Mouse (Mus musculus): ENCODE results near the gene Cavin4. TPM values are rescaled to one million over a fixed set of nuclear protein-coding genes. Genes with fewer than 3 reads are reported as not detected.
A peak's percentile ranks its signal among the peaks of the same experiment; 100 is the strongest.

Cavin4 gene
- polyA plus RNA-seq, 1 experiment, result 3.4 TPM

DNA sequence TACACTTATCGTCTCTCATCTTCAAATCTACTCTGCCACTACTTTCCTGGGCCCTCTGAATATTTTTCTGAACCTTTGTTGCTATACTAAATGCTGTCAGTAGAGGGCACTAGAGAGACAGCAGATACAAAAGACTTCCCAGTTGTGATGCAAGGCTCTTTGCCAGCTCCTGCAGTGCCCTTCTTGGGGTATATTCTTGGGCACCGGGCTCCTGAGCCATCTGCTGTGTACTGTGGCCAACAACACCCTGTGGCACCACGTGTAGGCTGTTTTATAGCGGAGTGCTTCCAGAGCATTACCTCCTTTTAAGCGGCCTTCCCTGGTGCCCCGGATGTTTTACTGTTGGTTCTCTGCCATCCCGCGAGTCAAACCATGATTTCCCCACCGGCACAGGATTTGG lies 27.3 kb downstream of the Cavin4 start:
- DNase-seq (ENCODE audit: low read depth), result peak; percentile 91

DNA sequence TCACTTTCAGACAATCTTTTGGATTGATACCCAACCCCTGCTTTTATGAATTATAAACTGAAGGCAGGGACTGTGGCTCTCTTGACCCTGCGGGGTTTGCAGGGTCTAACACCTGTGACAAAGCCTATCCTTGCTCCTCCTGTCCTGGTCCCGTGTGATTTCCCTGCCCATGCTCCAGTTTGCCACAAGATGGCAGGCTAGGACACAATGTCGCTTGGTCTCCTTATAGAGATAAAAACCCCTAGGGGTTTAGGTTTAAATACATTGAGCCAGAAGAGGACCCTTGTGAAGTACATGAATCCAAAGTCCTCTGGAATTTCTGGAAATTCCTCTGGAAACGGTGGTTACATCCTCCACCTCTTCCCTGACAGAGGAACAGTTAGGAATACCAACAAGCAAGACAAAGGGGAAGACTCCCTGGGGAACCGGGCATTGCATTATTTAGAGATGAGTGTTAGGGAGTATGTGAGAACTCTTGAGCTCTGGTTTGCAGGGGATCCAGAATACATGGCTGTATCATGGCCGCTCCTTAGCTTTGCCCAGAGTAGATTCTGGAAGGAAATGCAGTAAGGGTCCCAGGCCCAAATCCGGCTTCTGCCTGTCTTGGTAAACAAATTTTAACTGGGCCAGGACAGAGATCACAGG lies 28.6 kb downstream of the Cavin4 start:
- peak; percentile 90 for DNase-seq (ENCODE audit: low read depth)
- TF ChIP-seq CTCF (IDR thresholded peaks at IDR 0.05; ENCODE audit: borderline replicate concordance, extremely low read depth, insufficient read depth, insufficient read length) (peak; percentile 87), POLR2A (IDR thresholded peaks at IDR 0.05; ENCODE audit: borderline replicate concordance, extremely low read depth, insufficient read depth, insufficient read length, poor library complexity, severe bottlenecking) (no peak)

More for the DNA sequence above, 27.3 kb downstream of the Cavin4 start:
- TF ChIP-seq POLR2A (IDR thresholded peaks at IDR 0.05; ENCODE audit: borderline replicate concordance, extremely low read depth, insufficient read depth, insufficient read length, poor library complexity, severe bottlenecking) (no peak), CTCF (IDR thresholded peaks at IDR 0.05; ENCODE audit: borderline replicate concordance, extremely low read depth, insufficient read depth, insufficient read length) (peak; percentile 55; the same call in 1 of the 2 replicates)

DNA sequence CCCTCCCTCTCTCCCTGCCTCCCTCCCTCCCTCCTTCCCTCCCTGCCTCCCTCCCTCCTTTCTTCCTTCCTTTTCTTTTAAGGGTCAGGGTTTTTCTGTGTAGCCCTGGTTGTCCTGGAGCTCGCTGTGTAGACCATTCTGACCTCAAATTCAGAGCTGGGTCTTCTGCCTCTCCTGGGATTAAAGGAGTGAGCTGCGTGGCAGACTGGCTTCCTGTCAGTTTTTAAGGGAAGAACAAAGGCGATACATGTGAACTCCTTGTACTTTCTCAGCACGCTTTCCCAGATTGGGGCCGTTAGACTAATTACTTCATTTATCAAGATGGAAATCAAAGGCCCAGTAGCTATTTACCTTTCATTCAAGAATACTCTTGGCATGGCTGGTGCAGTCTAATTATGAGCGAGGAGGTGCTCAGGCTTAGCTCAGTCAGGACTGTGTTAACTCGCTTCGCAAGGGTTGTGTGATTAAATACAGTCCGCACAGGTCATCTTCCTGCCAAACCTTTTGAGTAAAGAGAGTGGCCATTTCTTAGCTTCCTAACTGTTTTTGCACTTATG lies 29.5 kb downstream of the Cavin4 start:
- DNase-seq (ENCODE audit: low read depth), result peak; percentile 93
- no peak for TF ChIP-seq CTCF (IDR thresholded peaks at IDR 0.05; ENCODE audit: borderline replicate concordance, extremely low read depth, insufficient read depth, insufficient read length)
- TF ChIP-seq POLR2A (IDR thresholded peaks at IDR 0.05; ENCODE audit: borderline replicate concordance, extremely low read depth, insufficient read depth, insufficient read length, poor library complexity, severe bottlenecking), result no peak

DNA sequence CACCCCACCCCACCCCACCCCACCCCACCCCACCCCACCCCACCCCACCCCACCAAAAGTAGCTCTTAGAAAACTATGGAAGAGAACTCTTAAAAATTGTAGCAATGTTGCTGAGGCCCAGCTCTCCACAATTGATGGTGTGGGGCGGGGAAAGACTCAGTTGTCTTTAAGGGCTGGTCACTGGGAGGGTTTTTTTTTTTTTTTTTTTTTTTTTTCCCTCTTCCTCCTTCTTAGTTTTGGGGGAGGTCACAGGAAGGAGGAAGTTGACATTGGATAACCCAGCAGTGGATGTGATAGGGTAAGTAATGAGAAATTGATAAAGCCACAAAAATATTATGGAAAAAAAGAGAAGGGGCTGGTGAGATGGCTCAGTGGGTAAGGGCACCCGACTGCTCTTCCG lies 33.4 kb downstream of the Cavin4 start:
- TF ChIP-seq CTCF (IDR thresholded peaks at IDR 0.05; ENCODE audit: borderline replicate concordance, extremely low read depth, insufficient read depth, insufficient read length), result no peak
- TF ChIP-seq POLR2A (IDR thresholded peaks at IDR 0.05; ENCODE audit: borderline replicate concordance, extremely low read depth, insufficient read depth, insufficient read length, poor library complexity, severe bottlenecking), result no peak
- no peak for DNase-seq (ENCODE audit: low read depth)

DNA sequence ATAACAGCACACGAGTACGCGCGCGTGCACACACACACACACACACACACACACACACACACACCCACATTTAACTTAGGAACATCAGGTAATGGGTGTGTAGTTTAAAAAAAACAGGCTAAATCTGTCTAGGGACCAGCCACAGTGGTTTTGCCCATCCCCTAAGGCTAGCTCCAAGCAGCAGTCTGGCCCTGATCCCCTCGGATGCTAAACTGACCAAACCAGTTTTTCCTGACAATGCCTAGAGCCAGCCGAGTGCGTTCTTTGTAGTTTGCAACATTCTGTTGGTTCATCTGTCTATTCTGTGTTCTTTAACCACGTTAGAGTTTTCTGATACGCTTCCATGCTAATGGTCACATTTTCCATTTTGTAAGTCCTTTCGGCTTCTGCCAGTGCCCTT lies 34.0 kb downstream of the Cavin4 start:
- no peak for TF ChIP-seq CTCF (IDR thresholded peaks at IDR 0.05; ENCODE audit: borderline replicate concordance, extremely low read depth, insufficient read depth, insufficient read length)
- no peak for TF ChIP-seq POLR2A (IDR thresholded peaks at IDR 0.05; ENCODE audit: borderline replicate concordance, extremely low read depth, insufficient read depth, insufficient read length, poor library complexity, severe bottlenecking)
- DNase-seq (ENCODE audit: low read depth), result no peak

DNA sequence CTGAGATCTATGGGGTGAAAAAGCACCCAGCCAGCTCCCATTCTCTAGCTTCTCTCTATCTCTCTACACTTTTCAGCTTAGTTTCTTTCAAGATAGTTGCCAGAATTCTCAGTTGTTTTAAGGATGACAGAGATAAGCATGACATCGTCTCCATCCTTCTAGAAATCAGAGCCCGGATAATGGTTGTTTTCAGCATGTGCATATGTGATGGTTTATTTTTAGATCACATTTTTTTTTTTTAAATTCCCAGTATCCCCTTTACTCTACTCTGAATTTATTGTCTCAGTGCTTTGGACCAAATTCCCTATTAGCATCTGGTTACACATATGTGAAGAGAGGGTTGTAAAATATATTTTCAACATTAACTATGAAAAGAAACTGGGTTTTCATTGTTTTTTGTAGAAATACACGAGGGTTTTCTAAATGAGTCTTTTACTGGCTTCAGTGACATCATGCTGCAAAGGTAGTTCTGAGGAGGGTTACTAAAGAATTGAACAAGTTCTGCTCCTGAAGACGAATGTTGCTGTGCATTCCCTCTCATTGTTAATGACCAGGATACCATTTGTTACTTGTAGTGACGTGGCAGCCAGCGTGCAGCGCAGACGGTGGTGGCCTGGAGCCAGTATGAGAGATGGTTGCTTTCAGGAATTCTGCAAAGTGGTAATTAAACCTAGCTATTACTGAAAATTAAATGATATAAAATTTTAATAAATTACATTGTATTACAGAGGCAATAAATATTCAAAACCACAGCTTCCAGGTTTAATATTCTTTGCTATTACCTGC lies 52.7 kb downstream of the Cavin4 start:
- peak; percentile 50 for DNase-seq (ENCODE audit: low read depth)
- TF ChIP-seq POLR2A (IDR thresholded peaks at IDR 0.05; ENCODE audit: borderline replicate concordance, extremely low read depth, insufficient read depth, insufficient read length, poor library complexity, severe bottlenecking) (no peak), CTCF (IDR thresholded peaks at IDR 0.05; ENCODE audit: borderline replicate concordance, extremely low read depth, insufficient read depth, insufficient read length) (no peak)

DNA sequence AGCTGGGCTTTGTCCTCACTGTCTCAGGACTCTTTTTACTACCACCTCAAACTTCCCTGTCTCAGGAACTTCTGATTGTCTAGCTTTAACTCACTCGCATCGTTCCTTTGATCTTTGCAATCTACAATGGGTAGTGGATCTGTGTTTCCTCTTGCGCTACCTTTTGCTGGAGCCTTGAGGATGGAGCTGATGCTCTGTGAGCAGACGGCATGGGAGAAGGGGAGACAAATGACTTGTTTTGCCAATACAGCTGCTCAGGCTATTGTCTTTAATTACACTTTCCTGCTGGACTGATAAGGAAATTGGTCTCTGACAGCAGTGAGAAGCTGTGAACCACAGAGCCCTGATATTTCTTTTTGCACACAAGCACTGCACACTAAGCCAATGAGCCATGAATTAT lies 53.5 kb downstream of the Cavin4 start:
- DNase-seq (ENCODE audit: low read depth), result peak; percentile 53
- TF ChIP-seq POLR2A (IDR thresholded peaks at IDR 0.05; ENCODE audit: borderline replicate concordance, extremely low read depth, insufficient read depth, insufficient read length, poor library complexity, severe bottlenecking) (no peak), CTCF (IDR thresholded peaks at IDR 0.05; ENCODE audit: borderline replicate concordance, extremely low read depth, insufficient read depth, insufficient read length) (no peak)

Other genes with a start within 250 kb of the Cavin4 start
- 28.7 and 36.8 TPM in 2 replicates for gene Tex10, start 190.1 kb upstream of the Cavin4 start, polyA plus RNA-seq (2012; rRNA removed)
- 54.0 and 55.9 TPM in 2 replicates for gene Msantd3, start 123.6 kb upstream of the Cavin4 start, polyA plus RNA-seq (2012; rRNA removed)
- gene Tmeff1, start 78.3 kb upstream of the Cavin4 start, polyA plus RNA-seq (2012; rRNA removed), result 297 and 335 TPM in 2 replicates

All from brain, embryonic 14.5 days (tissue).